Mouse (Mus musculus) liver, embryonic 14.5 days (tissue): ENCODE results near the gene Zmynd8. TPM values are rescaled to one million over a fixed set of nuclear protein-coding genes. Genes with fewer than 3 reads are reported as not detected.

Source experiments
- ATAC-seq: fragments of 200-750 bp; cut with Nextera tagmentation; 2 replicates; pipeline ENCODE4 v1.8.0; 2017; ENCODE audit warnings: moderate number of reproducible peaks, mild to moderate bottlenecking, moderate library complexity; ENCODE audit not compliant: insufficient read depth
- DNase-seq, 3 experiments: peaks; one replicate each; pipeline ENCODE4 v3.0.0-alpha.2; 2012 to 2013; ENCODE audit warnings: low read depth in 3 of 3, low spot score in 3 of 3
- H3K27ac ChIP-seq: fragments of 300-500 bp; sonication (generic); 2 replicates; pipeline ENCODE4 v1.5.1; 2014; ENCODE audit warnings: moderate library complexity, mild to moderate bottlenecking, control low read depth, inconsistent platforms
- H3K27me3 ChIP-seq: fragments of 300-500 bp; sonication (generic); 2 replicates; pipeline ENCODE4 v1.6.1; 2014; ENCODE audit warnings: mild to moderate bottlenecking, low read length, moderate library complexity; ENCODE audit not compliant: control insufficient read depth, insufficient read depth
- H3K36me3 ChIP-seq: fragments of 300-500 bp; sonication (generic); replicated peaks from 2 replicates; pipeline ENCODE4 v1.6.1; 2014; ENCODE audit warnings: low read depth; ENCODE audit not compliant: control insufficient read depth, insufficient read depth
- H3K4me1 ChIP-seq, 2 experiments: fragments of 200-500 bp in 1 of 2; fragments of 300-500 bp in 1 of 2; sonication (generic) in 1 of 2; replicated peaks; 2 replicates each; pipeline ENCODE4 v1.6.1; 2012 to 2014; ENCODE audit warnings: antibody characterized with exemption in 1 of 2, inconsistent platforms in 1 of 2, low read length in 1 of 2; ENCODE audit not compliant: control insufficient read depth in 2 of 2, insufficient read depth in 2 of 2
- H3K4me2 ChIP-seq: fragments of 300-500 bp; sonication (generic); 2 replicates; pipeline ENCODE4 v1.6.1; 2014; ENCODE audit warnings: low read depth, mild to moderate bottlenecking, control low read depth, moderate library complexity
- H3K4me3 ChIP-seq, 2 experiments: fragments of 200-500 bp in 1 of 2; fragments of 300-500 bp in 1 of 2; sonication (generic) in 1 of 2; 2 replicates each; pipeline ENCODE4 v1.5.1; 2012 to 2014; ENCODE audit warnings: low read depth in 2 of 2, low read length in 2 of 2, mild to moderate bottlenecking in 2 of 2, control low read depth in 1 of 2, inconsistent platforms in 1 of 2, moderate library complexity in 1 of 2; ENCODE audit not compliant: insufficient read depth in 1 of 2
- H3K9ac ChIP-seq: fragments of 300-500 bp; sonication (generic); replicated peaks from 2 replicates; pipeline ENCODE4 v1.6.1; 2014; ENCODE audit warnings: mild to moderate bottlenecking, control low read depth, moderate library complexity
- H3K9me3 ChIP-seq: fragments of 300-500 bp; sonication (generic); 2 replicates; pipeline ENCODE4 v1.6.1; 2016; ENCODE audit warnings: low read length, mixed read lengths; ENCODE audit not compliant: control insufficient read depth
- CTCF ChIP-seq: IDR thresholded peaks from 2 replicates; pipeline ENCODE4 v1.5.1; 2016; ENCODE audit warnings: antibody characterized with exemption, low read depth, control low read depth
- EP300 ChIP-seq: IDR thresholded peaks from 2 replicates; pipeline ENCODE4 v1.6.1; 2016; ENCODE audit warnings: antibody characterized with exemption, low read depth
- WGBS: fragments of 180-500 bp; shearing (Covaris S2); extraction: QIAGEN DNeasy Blood & Tissue Kit; methylation state at CpG from one replicate; pipeline ENCODE4 v1.1.7; 2014; ENCODE audit not compliant: insufficient replicate concordance; 5-methylcytosine and 5-hydroxymethylcytosine counted together
- polyA plus RNA-seq, 2 experiments: library from polyadenylated mRNA; depleted of rRNA in 1 of 2; stranded (reverse) in 1 of 2; unstranded in 1 of 2; fragments of >200 nt; fragmentation: Nextera tagmentation in 1 of 2; extraction: Ambion mirVana in 1 of 2; gene quantifications; 2 replicates each; pipeline versions ENCODE4 v1.2.1 to v1.2.3; 2012 to 2014

Gene Zmynd8
- polyA plus RNA-seq, 2 experiments, result 16.3 to 17.7 TPM

- no peak overlapping the region for H3K9ac ChIP-seq
- DNase-seq, result no peak
- peaks cover 6 to 33% of the 10 kb centered on the region in 2 experiments for H3K4me1 ChIP-seq
- no peak overlapping the region for H3K27ac ChIP-seq
- no peak overlapping the region for H3K4me2 ChIP-seq
- no peak overlapping the region for H3K4me3 ChIP-seq
- no peaks in the 10 kb centered on the region for H3K27me3 ChIP-seq
- no peak for TF ChIP-seq EP300
- no peak for TF ChIP-seq CTCF
- ATAC-seq, result no peak
- 25% methylated on average over 3 of the region's 4 CpGs for WGBS
- H3K9me3 ChIP-seq, result no peaks in the 10 kb centered on the region
- no peaks in the 10 kb centered on the region for H3K36me3 ChIP-seq
These were observed 4.3 kb downstream of the Zmynd8 start for GRCm38 (mm10) chr2:165894533-165894932.

- no peaks in the 10 kb centered on the region for H3K27me3 ChIP-seq
- no peaks in the 10 kb centered on the region for H3K36me3 ChIP-seq
- H3K4me1 ChIP-seq, result peaks cover 16 to 34% of the 10 kb centered on the region in 2 experiments
- ATAC-seq (peak; percentile 22), DNase-seq (no peak)
- no peak overlapping the region for H3K4me2 ChIP-seq
- TF ChIP-seq EP300, result no peak
- TF ChIP-seq CTCF, result no peak
- no peak overlapping the region for H3K9ac ChIP-seq
- no peak overlapping the region for H3K27ac ChIP-seq
- H3K9me3 ChIP-seq, result no peaks in the 10 kb centered on the region
- WGBS, result 62% methylated on average over 3 of the region's 3 CpGs
- no peak overlapping the region for H3K4me3 ChIP-seq
These were observed 5.6 kb downstream of the Zmynd8 start for GRCm38 (mm10) chr2:165893232-165893631.

GRCm38 (mm10) chr2:165892626-165893025 lies 6.2 kb downstream of the Zmynd8 start:
- 47% methylated on average over 5 of the region's 5 CpGs for WGBS
- H3K4me1 ChIP-seq, result peaks cover 22 to 40% of the 10 kb centered on the region in 2 experiments
- TF ChIP-seq CTCF (no peak), EP300 (no peak)

GRCm38 (mm10) chr2:165890401-165890800 lies 8.4 kb downstream of the Zmynd8 start:
- no peak overlapping the region for H3K4me2 ChIP-seq
- H3K9ac ChIP-seq, result no peak overlapping the region
- WGBS, result 73% methylated on average over 10 of the region's 10 CpGs
- H3K27ac ChIP-seq, result peak overlapping the region; percentile 91
- H3K4me1 ChIP-seq, result peaks cover 44 to 59% of the 10 kb centered on the region in 2 experiments
- H3K27me3 ChIP-seq, result no peaks in the 10 kb centered on the region
- H3K36me3 ChIP-seq, result no peaks in the 10 kb centered on the region
- H3K9me3 ChIP-seq, result no peaks in the 10 kb centered on the region
- no peak for ATAC-seq
- H3K4me3 ChIP-seq, result no peak overlapping the region
- no peak for DNase-seq
- no peak for TF ChIP-seq CTCF
- TF ChIP-seq EP300, result no peak

More at GRCm38 (mm10) chr2:165892626-165893025, 6.2 kb downstream of the Zmynd8 start:
- no peak overlapping the region; the same call in 1 of the 2 replicates for H3K27ac ChIP-seq
- H3K4me3 ChIP-seq, result no peak overlapping the region
- H3K9ac ChIP-seq, result no peak overlapping the region
- no peaks in the 10 kb centered on the region for H3K9me3 ChIP-seq
- H3K4me2 ChIP-seq, result no peak overlapping the region
- DNase-seq (no peak), ATAC-seq (no peak)
- H3K36me3 ChIP-seq, result no peaks in the 10 kb centered on the region
- no peaks in the 10 kb centered on the region for H3K27me3 ChIP-seq

GRCm38 (mm10) chr2:165889874-165890273 lies 8.9 kb downstream of the Zmynd8 start:
- TF ChIP-seq EP300 (no peak), CTCF (no peak)
- Histone ChIP-seq H3K4me3 (no peak overlapping the region), H3K4me1 (peaks cover 48 to 63% of the 10 kb centered on the region in 2 experiments), H3K9me3 (no peaks in the 10 kb centered on the region), H3K27ac (peak overlapping the region; percentile 91), H3K4me2 (no peak overlapping the region), H3K27me3 (no peaks in the 10 kb centered on the region), H3K36me3 (no peaks in the 10 kb centered on the region), H3K9ac (no peak overlapping the region)
- no peak for DNase-seq
- ATAC-seq, result no peak
- 80% methylated on average over 10 of the region's 10 CpGs for WGBS
